Mouse (Mus musculus) hindbrain, embryonic 12.5 days (tissue): Measurements from ENCODE around the gene Ankrd22. TPM values are rescaled to one million over a fixed set of nuclear protein-coding genes. Genes with fewer than 3 reads are reported as not detected.
"Not testable (repeated sequence)": the region's sequence is repeated elsewhere in the genome, so short reads cannot be mapped to it uniquely, and the experiment has no call there.

Source experiments
- ATAC-seq: fragments of 200-750 bp; cut with Nextera tagmentation; 2 replicates; pipeline ENCODE4 v1.8.0; 2017; ENCODE audit warnings: moderate TSS enrichment; ENCODE audit not compliant: low FRiP score
- H3K27ac ChIP-seq: fragments of 300-500 bp; sonication (generic); 2 replicates; pipeline ENCODE4 v1.5.1; 2016; ENCODE audit warnings: mild to moderate bottlenecking
- H3K27me3 ChIP-seq: fragments of 300-500 bp; sonication (generic); 2 replicates; pipeline ENCODE4 v1.6.1; 2016; ENCODE audit warnings: mild to moderate bottlenecking
- H3K36me3 ChIP-seq: fragments of 300-500 bp; sonication (generic); 2 replicates; pipeline ENCODE4 v1.6.1; 2016; ENCODE audit warnings: mild to moderate bottlenecking
- H3K4me1 ChIP-seq: fragments of 300-500 bp; sonication (generic); 2 replicates; pipeline ENCODE4 v1.6.1; 2016
- H3K4me2 ChIP-seq: fragments of 300-500 bp; sonication (generic); replicated peaks from 2 replicates; pipeline ENCODE4 v1.6.1; 2016; ENCODE audit warnings: mild to moderate bottlenecking
- H3K4me3 ChIP-seq: fragments of 300-500 bp; sonication (generic); 2 replicates; pipeline ENCODE4 v1.5.1; 2016; ENCODE audit warnings: mild to moderate bottlenecking
- H3K9ac ChIP-seq: fragments of 300-500 bp; sonication (generic); 2 replicates; pipeline ENCODE4 v1.6.1; 2016; ENCODE audit warnings: mild to moderate bottlenecking, moderate library complexity
- H3K9me3 ChIP-seq: fragments of 300-500 bp; sonication (generic); replicated peaks from 2 replicates; pipeline ENCODE4 v1.6.1; 2016; ENCODE audit warnings: mild to moderate bottlenecking
- WGBS: fragments of 180-500 bp; shearing (Covaris S2); methylation state at CpG from one replicate; pipeline ENCODE4 v1.1.7; 2016; 5-methylcytosine and 5-hydroxymethylcytosine counted together
- polyA plus RNA-seq: library from polyadenylated mRNA; unstranded; fragments of >200 nt; fragmentation: Nextera tagmentation; extraction: Ambion mirVana; gene quantifications from 2 replicates; pipeline ENCODE4 v1.2.1, GENCODE M21; 2016

Gene Ankrd22
- not detected in 2 replicates for polyA plus RNA-seq

DNA sequence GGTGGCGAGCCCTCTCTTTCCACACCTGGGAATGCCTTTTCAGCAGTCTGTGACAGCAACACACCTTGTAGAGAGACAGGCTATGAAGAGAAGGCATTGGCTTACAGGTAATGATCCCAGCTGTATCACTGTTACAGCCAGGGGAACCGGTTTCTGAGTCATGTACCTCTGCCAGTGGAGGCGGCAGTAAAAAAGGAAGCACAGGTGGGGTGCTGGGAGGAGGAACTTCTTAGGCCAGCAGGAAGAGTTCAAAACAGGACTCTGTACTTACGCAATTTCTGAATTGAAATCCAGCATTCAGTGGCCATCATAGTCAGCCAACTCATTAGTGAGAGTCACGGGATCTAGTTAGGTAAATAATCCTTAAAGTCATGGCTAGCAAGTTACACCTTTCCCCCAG is at the start of gene Ankrd22:
Gene Ankrd22, minus strand, starts transcription at position 163 of the 400 bp plus-strand sequence.
- Histone ChIP-seq H3K9me3 (no peaks in the 10 kb centered on the region), H3K27ac (no peak within 1 kb of the TSS), H3K4me2 (no peak within 1 kb of the TSS), H3K27me3 (no peaks in the 10 kb centered on the region), H3K9ac (no peak within 1 kb of the TSS), H3K4me1 (no peaks in the 10 kb centered on the region), H3K4me3 (no peak within 1 kb of the TSS), H3K36me3 (no peaks in the 10 kb centered on the region)
- no peak for ATAC-seq
- WGBS: 76% methylated on average over 5 of the region's 5 CpGs

DNA sequence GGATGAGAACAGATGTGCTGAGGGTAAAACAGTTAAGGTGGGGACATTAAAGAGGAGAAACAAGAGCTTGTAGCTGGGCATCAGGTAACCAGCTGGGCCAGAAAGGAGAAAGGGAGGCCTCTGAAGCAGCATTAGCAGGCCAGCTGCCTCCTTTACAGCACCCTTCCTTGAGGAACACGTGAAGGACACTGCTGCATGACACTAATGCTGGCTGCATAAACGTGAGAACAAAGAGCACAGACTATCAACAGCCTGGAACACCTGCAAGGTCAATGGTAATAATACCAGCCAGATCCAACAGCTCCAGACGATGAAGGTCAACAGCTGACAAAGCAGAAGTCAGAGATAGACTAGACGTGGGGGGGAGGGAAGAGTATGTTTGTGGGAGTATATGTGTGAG is 48.3 kb upstream of the Ankrd22 start:
- Histone ChIP-seq H3K36me3 (no peaks in the 10 kb centered on the region), H3K4me1 (no peaks in the 10 kb centered on the region), H3K27ac (no peak overlapping the region), H3K9me3 (no peaks in the 10 kb centered on the region), H3K4me3 (no peak overlapping the region), H3K4me2 (no peak overlapping the region), H3K9ac (no peak overlapping the region), H3K27me3 (no peaks in the 10 kb centered on the region)
- 69% methylated on average over 4 of the region's 4 CpGs for WGBS
- ATAC-seq: no peak

DNA sequence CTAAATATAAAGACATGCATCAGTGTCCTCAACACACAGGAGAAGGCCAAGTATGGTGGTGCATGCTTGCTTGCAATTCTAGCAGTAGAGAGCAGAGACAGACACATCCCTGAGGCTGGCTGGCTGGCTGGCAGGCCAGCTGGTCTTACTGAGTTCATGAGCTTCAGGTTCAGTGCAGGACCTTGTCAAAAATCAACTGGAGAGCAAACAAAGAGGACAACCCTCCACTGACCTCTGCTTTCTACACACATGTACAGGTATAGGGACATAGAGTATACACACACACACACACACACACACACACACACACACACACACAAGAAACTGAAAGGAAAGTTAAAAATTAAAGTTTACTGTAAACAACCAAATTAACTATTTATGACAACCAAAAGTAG is 47.4 kb upstream of the Ankrd22 start:
- Histone ChIP-seq H3K27ac (no peak overlapping the region), H3K36me3 (no peaks in the 10 kb centered on the region)

DNA sequence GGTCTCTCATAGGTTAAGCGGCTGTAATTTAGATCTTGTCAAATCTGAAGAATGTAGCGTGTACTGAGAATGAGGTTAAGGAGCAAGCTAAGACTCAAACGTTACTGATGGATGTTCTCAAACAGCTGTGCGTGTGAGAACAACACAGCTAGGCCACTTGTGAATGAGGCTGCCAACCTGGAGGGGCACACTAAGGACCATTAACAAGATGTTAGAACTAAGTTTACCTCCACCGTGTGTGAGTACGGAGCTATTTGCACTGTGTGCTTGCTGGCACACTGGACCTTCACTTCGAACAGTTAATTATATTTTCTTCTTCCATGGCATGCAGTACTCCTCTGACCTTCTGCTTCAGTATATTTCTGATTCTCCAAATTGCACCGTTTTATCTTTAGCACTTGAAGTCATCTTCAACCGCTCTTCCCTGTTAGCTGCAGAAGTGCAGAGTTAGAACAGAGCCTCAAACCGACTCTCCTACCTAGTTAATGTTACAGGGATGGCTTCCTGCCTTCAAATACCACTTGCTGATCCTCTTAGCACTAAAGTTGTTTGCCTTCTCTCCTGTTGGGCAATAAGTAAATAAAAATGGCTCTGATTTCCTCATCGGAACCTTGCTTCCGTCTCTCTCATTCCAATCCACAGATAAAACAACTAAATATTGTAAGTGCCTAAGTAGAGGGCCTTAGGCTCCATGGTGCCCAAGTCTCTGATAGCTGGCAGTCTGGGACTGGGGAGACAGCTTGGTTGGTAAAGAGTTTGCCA is 46.8 kb upstream of the Ankrd22 start:
- H3K9ac ChIP-seq: no peak overlapping the region
- no peak for ATAC-seq
- no peaks in the 10 kb centered on the region for H3K4me1 ChIP-seq
- no peaks in the 10 kb centered on the region for H3K9me3 ChIP-seq
- no peaks in the 10 kb centered on the region for H3K36me3 ChIP-seq
- H3K4me3 ChIP-seq: no peak overlapping the region
- 87% methylated on average over 12 of the region's 12 CpGs for WGBS
- H3K27me3 ChIP-seq: no peaks in the 10 kb centered on the region
- no peak overlapping the region for H3K27ac ChIP-seq
- H3K4me2 ChIP-seq: no peak overlapping the region

More for the DNA sequence above, 47.4 kb upstream of the Ankrd22 start:
- H3K4me2 ChIP-seq: no peak overlapping the region
- no peak for ATAC-seq
- H3K9me3 ChIP-seq: no peaks in the 10 kb centered on the region
- H3K4me1 ChIP-seq: no peaks in the 10 kb centered on the region
- no peak overlapping the region for H3K4me3 ChIP-seq
- H3K9ac ChIP-seq: no peak overlapping the region
- no peaks in the 10 kb centered on the region for H3K27me3 ChIP-seq

DNA sequence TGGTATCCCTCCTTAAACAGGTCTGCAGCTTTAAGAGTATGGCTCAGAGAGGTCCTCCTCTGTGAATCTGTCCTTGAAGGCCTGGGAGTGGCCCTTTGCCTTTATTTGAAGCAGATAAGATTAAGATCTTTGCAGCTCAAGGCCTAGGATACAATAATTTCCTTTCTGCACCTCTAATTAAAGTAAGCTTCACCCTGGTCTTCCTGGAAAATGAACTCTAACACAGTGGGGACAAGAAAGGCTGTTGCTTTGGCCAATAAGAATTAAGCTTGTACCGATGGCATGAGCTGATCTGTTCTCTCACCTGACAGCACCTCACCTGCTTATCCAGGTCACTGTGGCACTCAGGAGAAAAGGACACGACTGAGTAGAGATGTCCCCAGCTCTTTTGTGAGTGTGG is 45.0 kb upstream of the Ankrd22 start:
- Histone ChIP-seq H3K4me1 (no peaks in the 10 kb centered on the region), H3K4me3 (no peak overlapping the region), H3K4me2 (no peak overlapping the region), H3K9ac (no peak overlapping the region), H3K27me3 (no peaks in the 10 kb centered on the region), H3K9me3 (no peaks in the 10 kb centered on the region), H3K27ac (no peak overlapping the region), H3K36me3 (no peaks in the 10 kb centered on the region)
- ATAC-seq: no peak
- 70% methylated on average over 2 of the region's 2 CpGs for WGBS

DNA sequence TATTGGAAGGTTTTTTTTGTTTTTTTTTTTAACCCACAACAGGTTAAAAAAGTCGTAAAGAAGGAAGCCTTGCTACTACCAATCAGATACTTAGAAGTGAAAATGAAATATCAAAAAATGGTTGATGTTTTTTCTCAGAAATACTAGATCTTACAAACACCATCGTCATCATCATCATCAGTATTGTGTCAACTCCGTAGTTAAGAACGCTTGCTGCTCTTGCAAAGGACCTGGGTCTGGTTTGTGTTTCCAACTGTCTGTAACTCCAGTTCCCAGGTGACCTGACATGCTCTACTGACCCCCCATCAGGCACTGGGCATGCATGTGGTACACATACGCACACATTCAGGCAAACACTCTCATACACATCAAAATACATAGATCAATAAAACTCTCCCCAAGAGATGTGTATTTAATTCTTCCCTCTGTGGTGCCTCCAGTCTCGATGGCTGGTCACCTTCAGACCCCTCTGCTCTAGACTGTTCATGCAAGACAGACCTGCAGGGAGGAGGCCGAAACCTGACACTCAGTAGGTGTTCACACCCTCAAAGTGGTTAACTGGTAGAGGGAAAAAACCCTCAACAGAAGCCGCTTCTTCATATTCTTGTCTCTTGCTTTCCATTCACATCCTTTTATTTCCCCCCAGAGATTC is 44.2 kb upstream of the Ankrd22 start:
- H3K9me3 ChIP-seq: no peaks in the 10 kb centered on the region
- H3K9ac ChIP-seq: no peak overlapping the region
- H3K27ac ChIP-seq: no peak overlapping the region
- H3K4me3 ChIP-seq: no peak overlapping the region
- no peak for ATAC-seq
- H3K27me3 ChIP-seq: no peaks in the 10 kb centered on the region
- H3K36me3 ChIP-seq: no peaks in the 10 kb centered on the region
- no peak overlapping the region for H3K4me2 ChIP-seq
- H3K4me1 ChIP-seq: no peaks in the 10 kb centered on the region
- 74% methylated on average over 8 of the region's 8 CpGs for WGBS

DNA sequence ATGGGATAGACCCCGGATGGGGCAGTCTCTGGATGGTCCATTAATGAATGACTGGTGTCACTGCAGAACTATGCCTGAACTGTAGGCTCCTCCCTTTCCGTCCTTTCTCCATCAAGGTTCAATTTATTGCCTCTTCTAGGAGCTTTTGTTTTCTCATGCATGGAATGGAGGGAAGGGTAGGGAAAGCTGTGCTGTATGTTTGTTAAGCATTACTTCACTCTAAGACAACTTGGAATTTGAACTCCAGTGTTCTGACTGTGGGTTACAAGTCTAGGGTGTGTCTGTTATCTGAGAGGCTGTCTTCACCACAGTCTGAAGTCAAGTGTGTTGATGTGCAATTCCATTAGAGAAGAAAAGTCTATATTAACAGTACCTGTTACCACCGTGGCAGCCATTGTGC is 43.2 kb upstream of the Ankrd22 start:
- Histone ChIP-seq H3K36me3 (no peaks in the 10 kb centered on the region), H3K4me3 (no peak overlapping the region), H3K4me2 (no peak overlapping the region), H3K4me1 (no peaks in the 10 kb centered on the region), H3K9me3 (no peaks in the 10 kb centered on the region), H3K27ac (no peak overlapping the region), H3K9ac (no peak overlapping the region), H3K27me3 (no peaks in the 10 kb centered on the region)
- 82% methylated on average over 3 of the region's 3 CpGs for WGBS
- ATAC-seq: no peak

DNA sequence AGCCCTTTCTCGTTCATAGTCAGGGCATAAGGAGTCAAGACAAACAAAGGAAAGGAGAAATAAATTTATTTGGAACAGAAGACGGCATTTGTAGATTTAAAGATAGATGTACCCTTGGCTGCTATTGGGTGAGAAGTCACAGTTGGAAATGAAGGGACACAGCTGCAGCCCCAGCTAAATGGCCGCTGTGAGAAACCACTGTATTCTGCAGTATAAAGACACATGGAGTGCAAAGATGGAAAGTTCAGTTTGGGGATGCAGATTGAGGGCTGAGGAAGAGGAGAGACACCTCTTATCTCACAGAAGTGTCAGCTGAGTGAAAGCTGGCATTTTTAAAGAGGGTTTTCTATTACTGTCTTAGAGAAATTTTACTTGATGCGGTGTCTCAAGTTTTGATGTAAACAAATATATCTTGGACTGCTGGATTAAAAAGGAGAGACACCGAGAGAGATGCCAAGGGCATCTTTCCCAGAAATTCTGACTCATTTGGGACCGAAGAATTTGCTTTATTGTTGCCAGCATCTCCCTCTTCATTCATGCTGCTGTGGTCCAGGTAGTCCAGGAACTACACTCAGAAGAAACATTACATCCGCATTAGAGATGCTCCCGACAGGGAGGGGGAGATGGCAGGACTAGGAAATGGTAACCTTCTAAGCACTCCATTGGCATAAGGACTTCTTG is 41.0 kb upstream of the Ankrd22 start:
- no peaks in the 10 kb centered on the region for H3K27me3 ChIP-seq
- WGBS: 89% methylated on average over 8 of the region's 8 CpGs
- H3K9me3 ChIP-seq: no peaks in the 10 kb centered on the region
- H3K4me2 ChIP-seq: no peak overlapping the region
- no peak overlapping the region for H3K27ac ChIP-seq
- H3K4me1 ChIP-seq: no peaks in the 10 kb centered on the region
- H3K36me3 ChIP-seq: no peaks in the 10 kb centered on the region
- ATAC-seq: no peak
- H3K9ac ChIP-seq: no peak overlapping the region
- no peak overlapping the region for H3K4me3 ChIP-seq

DNA sequence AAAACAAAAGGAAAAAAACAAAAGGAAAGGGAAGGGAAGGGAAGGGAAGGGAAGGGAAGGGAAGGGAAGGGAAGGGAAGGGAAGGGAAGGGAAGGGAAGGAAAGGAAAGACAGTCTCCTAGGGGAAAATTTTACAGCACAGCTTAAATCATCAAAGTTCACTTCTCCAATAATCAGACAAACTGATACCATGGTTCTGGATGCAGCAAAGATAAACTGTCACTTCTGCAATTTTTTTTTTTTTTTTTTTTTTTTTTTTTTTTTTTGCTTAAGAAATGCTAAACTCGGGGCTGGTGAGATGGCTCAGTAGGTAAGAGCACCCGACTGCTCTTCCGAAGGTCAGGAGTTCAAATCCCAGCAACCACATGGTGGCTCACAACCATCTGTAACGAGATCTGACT is 40.3 kb upstream of the Ankrd22 start:
- H3K36me3 ChIP-seq, H3K4me3 ChIP-seq, ATAC-seq, H3K9me3 ChIP-seq, H3K4me1 ChIP-seq, H3K27me3 ChIP-seq, H3K4me2 ChIP-seq, H3K9ac ChIP-seq, H3K27ac ChIP-seq: not testable (repeated sequence)
- WGBS: 80% methylated on average over 4 of the region's 4 CpGs

DNA sequence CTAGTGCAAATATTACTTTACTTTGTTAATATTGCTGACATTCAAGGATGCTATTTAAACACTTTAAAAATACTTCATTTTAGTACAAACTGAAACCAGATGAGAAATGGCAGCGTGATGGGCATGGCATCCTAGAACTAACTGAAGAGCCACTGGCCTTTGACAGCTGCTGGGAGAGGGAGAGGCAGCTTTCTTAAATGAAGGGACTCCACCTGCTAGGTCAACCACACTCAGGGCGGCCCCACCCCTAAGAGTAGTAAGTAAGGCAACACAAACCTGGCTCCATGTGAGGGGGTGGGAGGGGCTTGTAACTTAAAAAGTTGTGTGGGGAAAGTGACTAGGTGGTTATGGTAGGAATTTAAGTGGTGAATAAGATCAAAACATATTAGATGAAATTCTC is 36.8 kb upstream of the Ankrd22 start:
- Histone ChIP-seq H3K9ac (no peak overlapping the region), H3K27me3 (no peaks in the 10 kb centered on the region), H3K4me3 (no peak overlapping the region), H3K27ac (no peak overlapping the region), H3K4me1 (no peaks in the 10 kb centered on the region), H3K36me3 (no peaks in the 10 kb centered on the region), H3K9me3 (no peaks in the 10 kb centered on the region), H3K4me2 (no peak overlapping the region)
- ATAC-seq: no peak
- WGBS: 84% methylated on average over 2 of the region's 2 CpGs

DNA sequence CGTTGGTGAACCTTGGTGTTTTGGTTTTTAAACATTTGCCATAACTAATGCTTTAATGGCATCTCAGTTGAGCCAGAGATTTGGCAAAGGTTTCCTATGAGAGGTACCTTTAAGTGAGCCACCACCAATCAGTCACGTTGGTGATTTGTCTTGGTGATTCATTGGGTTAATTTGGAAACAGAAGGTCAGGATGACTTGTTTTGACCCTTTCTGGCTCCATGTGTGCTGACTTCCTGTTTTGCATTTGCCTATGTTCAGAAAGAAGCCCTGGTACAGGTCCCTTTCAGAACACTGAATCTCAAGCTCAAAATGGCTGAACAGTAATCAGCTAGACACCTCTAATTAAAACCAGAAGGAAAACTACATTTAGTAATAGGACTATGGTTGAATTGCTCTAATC is 33.6 kb upstream of the Ankrd22 start:
- Histone ChIP-seq H3K27me3 (no peaks in the 10 kb centered on the region), H3K4me1 (no peaks in the 10 kb centered on the region), H3K27ac (no peak overlapping the region), H3K9ac (no peak overlapping the region), H3K4me3 (no peak overlapping the region), H3K36me3 (no peaks in the 10 kb centered on the region), H3K9me3 (no peaks in the 10 kb centered on the region), H3K4me2 (no peak overlapping the region)
- no peak for ATAC-seq
- 72% methylated on average over 2 of the region's 2 CpGs for WGBS

DNA sequence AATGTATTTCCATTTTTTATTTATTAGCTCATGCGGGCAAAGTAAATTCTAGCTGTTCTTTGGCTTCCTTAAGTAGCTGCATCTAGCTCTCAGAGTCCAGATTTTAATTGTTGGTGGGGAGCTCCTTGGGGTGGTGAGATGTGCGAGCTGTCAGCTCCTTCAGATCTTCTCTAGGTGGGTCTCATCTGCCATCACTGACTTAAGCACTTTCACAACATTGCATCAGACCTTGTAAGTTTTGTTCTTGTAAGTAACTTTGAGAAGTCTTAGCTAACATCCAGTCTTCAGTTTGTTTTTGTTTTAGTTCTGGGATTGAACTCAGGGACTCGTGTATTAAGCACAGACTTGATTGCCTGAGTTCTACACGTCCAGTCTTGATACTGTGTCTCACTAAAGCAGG is 33.0 kb upstream of the Ankrd22 start:
- Histone ChIP-seq H3K4me1 (no peaks in the 10 kb centered on the region), H3K27me3 (no peaks in the 10 kb centered on the region), H3K4me2 (no peak overlapping the region), H3K4me3 (no peak overlapping the region), H3K9ac (no peak overlapping the region), H3K36me3 (no peaks in the 10 kb centered on the region), H3K9me3 (no peaks in the 10 kb centered on the region), H3K27ac (no peak overlapping the region)
- WGBS: 87% methylated on average over 4 of the region's 4 CpGs
- no peak for ATAC-seq

DNA sequence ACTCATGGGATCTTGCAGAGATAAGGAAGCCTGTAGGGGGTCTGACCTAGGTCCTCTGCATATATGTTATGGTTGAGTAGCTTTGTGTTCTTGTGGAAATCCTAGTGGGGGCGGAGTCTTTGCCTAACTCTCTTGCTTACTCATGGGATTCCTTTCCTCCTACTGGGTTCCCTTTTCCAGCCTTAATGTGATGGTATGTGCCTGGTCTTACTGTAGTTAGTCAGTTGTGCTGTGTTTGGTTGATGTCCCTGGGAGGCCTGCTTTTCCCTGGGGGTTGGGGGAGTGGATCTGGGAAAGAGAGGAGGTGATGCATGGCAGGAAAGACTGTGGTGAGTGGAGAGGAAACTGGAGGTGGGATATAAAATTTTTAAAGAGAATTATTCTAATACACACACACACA is 32.2 kb upstream of the Ankrd22 start:
- Histone ChIP-seq H3K27ac (no peak overlapping the region), H3K9me3 (no peaks in the 10 kb centered on the region), H3K27me3 (no peaks in the 10 kb centered on the region), H3K9ac (no peak overlapping the region), H3K36me3 (no peaks in the 10 kb centered on the region), H3K4me1 (no peaks in the 10 kb centered on the region), H3K4me2 (no peak overlapping the region), H3K4me3 (no peak overlapping the region)
- no peak for ATAC-seq
- 100% methylated on average over 1 of the region's 1 CpGs for WGBS
